Mouse (Mus musculus): ENCODE results near the gene Jade3.

Gene Jade3

DNA sequence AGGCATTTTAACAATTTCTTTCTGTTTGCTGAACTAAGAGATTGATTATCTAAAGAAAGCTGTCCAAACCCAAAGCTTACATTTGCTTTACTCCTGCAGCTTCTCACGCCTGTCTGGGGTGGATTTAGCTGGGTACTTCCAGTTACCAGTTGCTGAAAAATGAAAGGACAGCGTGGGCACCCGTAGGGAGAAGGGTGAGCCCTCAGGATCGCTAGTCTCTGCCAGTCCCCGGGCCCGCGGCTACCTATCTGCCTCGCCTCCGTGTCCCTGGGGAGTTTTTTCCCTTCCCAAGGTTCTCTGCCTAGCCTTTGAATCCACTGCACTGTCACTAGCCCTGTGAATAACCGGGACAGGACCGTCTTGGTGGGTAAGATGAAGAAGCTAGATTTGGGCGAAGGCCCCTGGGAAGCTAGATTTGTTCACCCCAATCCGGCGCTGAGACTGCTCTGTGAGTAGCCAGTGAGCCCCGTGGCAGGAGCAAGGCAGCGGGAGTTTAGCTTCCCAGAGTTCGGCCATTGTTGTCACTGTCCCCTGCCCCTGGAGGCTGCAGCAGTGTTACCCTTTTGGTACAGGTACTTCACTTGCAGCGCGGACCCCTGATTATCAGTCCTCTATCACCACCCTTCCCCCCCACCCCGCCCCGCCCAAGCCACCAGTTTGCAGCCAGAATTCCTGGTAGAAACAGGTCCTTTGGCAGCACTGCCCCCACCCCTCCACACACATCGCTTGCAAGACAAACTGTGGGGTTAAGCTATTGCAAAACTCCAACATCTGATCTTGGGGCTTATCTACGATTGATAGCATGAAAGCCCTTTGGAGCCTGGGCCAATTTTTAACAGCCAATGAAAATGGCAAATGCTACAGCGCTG, 122.8 kb downstream of the Jade3 start:
- DNase-seq (ENCODE audit: low read depth, low spot score): no peak

DNA sequence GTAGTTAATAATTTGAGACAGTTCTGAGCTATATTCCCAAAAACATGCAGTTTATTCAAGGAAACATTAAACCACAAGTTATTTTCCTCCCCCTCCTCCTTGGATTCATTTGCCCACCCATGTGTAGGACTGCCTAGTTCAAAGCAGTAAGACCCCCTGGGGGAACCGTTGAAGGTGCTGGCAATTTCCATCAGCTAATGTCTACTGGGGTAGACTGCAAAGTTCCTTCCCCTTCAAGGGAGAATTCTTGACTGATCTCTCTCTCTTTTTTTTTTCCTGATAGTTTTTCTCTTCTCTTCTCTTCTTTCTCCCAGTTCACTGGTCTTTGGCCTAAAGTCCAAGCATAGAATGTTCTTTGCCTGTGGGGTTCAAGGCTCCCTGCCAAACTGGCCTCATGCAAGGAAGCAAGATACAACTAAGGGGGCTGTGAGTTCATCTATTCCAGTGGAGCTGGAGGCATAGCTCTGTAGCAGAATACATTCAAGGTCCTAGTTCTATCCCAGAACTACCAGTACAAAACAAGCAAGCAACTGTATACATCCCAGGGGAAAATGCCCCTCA, 123.5 kb downstream of the Jade3 start:
- DNase-seq (ENCODE audit: low read depth, low spot score): no peak

DNA sequence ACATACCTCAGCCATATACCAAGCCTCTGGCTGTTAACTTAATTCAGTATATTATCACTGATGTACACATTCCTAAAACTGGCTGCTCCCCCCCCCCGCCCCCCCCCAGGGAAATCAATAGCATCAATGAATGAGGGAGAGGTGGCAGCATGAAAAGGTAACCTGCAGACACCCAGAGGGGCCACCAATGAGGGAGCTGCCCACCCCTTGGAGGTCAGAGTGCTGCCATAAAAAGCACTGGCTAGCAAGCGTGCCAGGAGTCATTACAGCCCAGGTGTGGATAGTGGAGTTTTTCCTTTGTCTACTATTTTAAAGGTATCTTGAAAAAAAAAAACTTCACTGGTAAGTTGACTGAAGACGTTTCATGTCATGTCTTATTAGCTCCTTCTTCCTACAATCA, 124.0 kb downstream of the Jade3 start, which contains the start of gene Rgn:
Rgn (plus strand) TSS at position 256 of the 400 bp plus-strand sequence.
- DNase-seq (ENCODE audit: low read depth, low spot score): no peak

DNA sequence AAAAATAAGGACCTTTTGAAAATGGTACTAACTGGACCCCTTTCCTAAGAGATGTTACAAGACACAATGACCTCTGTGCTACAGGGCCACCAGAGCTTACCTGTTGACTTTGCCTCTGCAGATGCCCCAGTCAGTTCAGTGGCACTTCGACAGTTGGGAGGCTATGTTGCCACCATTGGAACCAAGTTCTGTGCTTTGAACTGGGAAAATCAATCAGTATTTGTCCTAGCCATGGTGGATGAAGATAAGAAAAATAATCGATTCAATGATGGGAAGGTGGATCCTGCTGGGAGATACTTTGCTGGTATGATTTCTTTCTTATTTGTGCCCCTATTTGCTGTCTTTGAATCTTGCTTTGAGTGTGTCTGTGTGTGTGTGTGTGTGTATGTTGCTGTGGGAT, 126.7 kb downstream of the Jade3 start:
- DNase-seq (ENCODE audit: low read depth, low spot score): no peak

DNA sequence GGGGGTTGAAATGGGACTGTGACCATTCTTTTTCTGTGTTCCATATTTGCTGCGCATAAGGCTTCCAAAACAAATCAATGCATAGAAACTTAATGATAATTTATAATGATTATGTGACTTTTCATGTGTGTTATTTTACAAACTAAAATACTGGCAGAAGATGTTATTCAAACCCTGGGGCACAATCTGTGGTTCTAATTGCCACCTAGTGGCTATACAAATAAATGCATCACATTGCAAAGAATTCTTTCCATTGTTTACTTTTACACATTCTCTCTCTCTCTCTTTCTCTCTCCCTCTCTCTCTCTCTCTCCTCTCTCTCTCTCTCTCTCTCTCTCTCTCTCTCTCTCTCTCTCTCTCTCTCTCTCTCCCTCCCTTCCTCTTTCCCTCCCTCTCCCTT, 136.4 kb downstream of the Jade3 start:
- DNase-seq (ENCODE audit: low read depth, low spot score): no peak

DNA sequence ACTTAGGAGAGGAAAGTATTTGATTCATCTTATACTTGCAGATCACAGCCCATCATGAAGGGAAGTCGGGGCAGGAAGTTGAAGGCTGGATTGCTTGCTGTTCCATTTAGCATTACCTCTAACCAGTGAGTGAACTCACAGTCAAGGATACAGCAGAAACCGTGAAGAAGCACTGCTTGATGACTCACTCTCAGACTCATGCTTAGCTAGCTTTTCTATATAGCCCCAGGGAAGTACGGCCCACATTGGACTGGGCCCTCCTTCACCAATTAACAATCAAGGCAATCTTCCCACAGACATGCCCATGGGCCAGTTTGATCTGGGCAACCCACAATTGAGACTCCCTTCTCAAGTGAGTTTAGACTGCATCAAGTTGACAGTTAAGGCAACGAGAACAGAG, 138.5 kb downstream of the Jade3 start:
- DNase-seq (ENCODE audit: low read depth, low spot score): no peak
